Mouse (Mus musculus): ENCODE measurements around the gene Gstt1. TPM values are rescaled to one million over a fixed set of nuclear protein-coding genes. Genes with fewer than 3 reads are reported as not detected.
"Not testable (repeated sequence)": the region's sequence is repeated elsewhere in the genome, so short reads cannot be mapped to it uniquely, and the experiment has no call there.

Gene Gstt1
- polyA plus RNA-seq, 1 experiment = not detected

DNA sequence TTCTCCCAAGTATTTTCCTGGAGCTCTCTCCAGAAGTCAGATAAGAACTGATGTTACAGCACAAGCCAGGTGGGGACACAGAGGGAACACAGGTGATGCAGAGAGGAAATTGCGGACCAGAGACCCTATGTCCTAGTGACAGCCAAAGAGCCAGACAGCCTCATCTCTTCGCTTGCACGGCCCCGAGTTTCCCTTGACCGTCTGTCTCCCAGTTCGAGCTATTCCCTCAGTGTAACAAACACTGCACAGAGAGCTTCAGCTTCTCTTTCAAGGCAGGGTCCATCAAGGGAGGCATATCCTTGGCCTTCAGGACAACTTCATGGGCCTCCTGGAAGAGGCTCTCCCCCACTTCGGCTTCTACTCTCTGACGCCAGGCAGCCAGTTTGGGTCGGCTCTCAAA, 23.8 kb downstream of the Gstt1 start:
- WGBS = 88% methylated on average over 9 of the region's 9 CpGs
- H3K4me3 ChIP-seq (ENCODE audit: insufficient read depth, low read depth, low read length) = no peak overlapping the region
- TF ChIP-seq POLR2A (IDR thresholded peaks at IDR 0.05; ENCODE audit: insufficient read depth, low read depth, low read length) (no peak), CTCF (IDR thresholded peaks at IDR 0.05; ENCODE audit: insufficient read depth, low read depth, low read length) (no peak)
- no peak overlapping the region for H3K27ac ChIP-seq (ENCODE audit: insufficient read depth, low read depth, low read length)
- peaks cover 8% of the 10 kb centered on the region for H3K4me1 ChIP-seq (ENCODE audit: control insufficient read depth, insufficient read depth, low read length)

DNA sequence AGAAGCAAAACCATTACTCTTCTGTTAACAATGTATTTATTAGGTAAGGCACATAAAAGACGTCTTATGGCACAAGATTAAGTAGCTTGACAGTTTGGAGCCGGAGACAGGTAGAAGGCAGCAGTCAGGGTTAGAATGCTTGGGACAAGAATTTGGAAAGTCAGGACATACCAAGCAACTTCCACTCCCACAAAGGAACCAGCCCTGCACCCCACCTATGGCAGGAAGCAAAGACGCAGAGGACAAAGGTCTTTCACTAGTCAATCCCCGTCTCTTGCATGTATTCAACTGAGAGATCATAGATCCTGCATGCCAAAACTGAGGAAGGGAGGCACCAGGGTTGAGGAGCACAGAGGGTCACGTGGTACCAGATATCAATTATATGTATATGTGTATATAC, 24.3 kb downstream of the Gstt1 start:
- WGBS = 91% methylated on average over 5 of the region's 5 CpGs
- TF ChIP-seq CTCF (IDR thresholded peaks at IDR 0.05; ENCODE audit: insufficient read depth, low read depth, low read length) (no peak), POLR2A (IDR thresholded peaks at IDR 0.05; ENCODE audit: insufficient read depth, low read depth, low read length) (no peak)
- Histone ChIP-seq H3K4me1 (ENCODE audit: control insufficient read depth, insufficient read depth, low read length) (peaks cover 8% of the 10 kb centered on the region), H3K4me3 (ENCODE audit: insufficient read depth, low read depth, low read length) (no peak overlapping the region), H3K27ac (ENCODE audit: insufficient read depth, low read depth, low read length) (no peak overlapping the region)

DNA sequence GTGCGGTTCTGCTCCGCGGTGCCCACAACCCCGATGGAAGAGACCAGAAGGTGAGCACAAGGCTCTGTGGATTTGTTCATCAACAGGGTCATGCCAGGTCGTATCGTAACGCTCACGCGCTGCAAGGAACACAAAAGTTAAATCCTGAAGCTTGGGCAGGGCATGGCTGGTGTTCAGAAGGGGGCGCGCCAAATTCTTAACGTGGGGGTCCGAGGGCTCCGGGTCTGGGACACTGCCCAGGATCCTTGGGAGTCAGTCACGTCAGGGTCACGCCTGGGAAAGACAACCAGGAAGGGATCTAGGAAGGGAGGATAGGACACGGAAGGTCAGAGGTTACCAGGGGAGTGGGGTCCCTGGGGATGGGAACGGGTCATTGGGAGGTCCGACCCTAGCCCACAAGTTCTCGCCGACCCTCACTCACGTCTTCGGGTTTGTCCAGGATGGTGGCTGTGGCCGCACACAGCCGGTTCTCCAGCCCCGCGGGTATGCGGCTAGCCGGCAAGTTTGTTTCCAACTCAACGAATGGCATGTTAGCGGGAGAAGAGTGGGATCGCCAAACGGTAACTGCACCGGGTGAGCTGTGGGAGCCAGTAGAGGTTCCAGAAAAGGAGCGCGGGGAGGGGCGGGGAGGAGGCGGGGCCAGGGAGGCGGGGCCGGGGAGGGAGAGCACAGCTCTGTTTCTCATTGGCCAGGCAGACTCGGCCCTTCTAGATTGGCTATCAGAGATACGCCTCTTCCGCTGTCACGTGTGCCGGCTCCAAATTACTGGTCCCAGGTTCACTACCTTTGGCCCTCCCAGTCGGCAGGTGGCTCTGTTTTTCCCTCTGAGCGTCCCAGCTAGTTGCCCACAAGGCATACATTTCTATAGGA, 25.4 kb downstream of the Gstt1 start, which contains the start of gene Ddt:
Gene Ddt (minus strand): TSS at position 620 of the 870 bp plus-strand sequence.
- Histone ChIP-seq H3K4me3 (ENCODE audit: insufficient read depth, low read depth, low read length) (peak within 1 kb of the TSS; percentile 69), H3K27ac (ENCODE audit: insufficient read depth, low read depth, low read length) (no peak within 1 kb of the TSS), H3K4me1 (ENCODE audit: control insufficient read depth, insufficient read depth, low read length) (peaks cover 8% of the 10 kb centered on the region)
- WGBS = under 1% methylated on average over 47 of the region's 47 CpGs
- TF ChIP-seq POLR2A (IDR thresholded peaks at IDR 0.05; ENCODE audit: insufficient read depth, low read depth, low read length) (no peak), CTCF (IDR thresholded peaks at IDR 0.05; ENCODE audit: insufficient read depth, low read depth, low read length) (no peak)

DNA sequence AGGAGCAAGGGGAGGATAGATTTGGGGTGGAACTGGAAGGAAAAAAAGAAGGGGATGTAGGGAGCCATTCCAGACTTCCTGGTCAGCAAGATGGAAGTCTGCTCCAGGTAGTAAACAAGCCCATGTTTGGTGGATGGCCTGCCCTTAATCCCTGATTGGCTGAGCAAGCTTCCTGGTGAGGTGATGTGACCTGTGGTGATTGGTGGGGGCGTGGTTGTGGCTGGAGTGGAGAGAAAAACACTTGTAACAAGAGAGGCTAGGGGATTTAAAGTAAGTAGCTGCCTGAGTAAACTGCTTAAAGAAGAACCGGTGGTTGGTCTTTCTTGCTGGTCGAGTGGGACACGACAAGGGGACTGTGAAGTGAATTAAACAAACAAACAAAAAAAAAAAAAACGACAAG, 30.6 kb downstream of the Gstt1 start:
- WGBS = 35% methylated on average over 5 of the region's 5 CpGs
- H3K4me1 ChIP-seq (ENCODE audit: control insufficient read depth, insufficient read depth, low read length); H3K27ac ChIP-seq (ENCODE audit: insufficient read depth, low read depth, low read length); H3K4me3 ChIP-seq (ENCODE audit: insufficient read depth, low read depth, low read length): not testable (repeated sequence)

DNA sequence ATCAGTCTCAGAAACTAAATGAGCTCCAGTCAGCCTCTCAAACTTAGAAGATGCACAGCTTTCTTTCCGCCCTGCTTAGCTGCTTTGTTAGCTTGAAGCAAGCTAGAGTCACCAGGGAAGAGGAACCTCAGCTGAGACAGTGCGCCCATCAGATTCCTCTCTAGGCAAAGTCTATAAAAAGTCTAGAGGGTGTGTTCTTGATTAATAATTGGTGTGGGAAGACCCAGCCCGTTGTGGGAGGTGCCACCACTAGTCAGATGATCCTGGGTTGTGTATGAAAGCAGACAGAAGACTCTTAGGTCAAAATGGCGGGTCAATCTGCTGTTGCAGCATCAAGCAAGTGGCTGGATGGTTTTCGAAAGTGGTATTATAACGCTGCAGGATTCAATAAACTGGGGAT, 31.5 kb downstream of the Gstt1 start:
- Histone ChIP-seq H3K4me3 (ENCODE audit: insufficient read depth, low read depth, low read length) (no peak overlapping the region), H3K4me1 (ENCODE audit: control insufficient read depth, insufficient read depth, low read length) (peaks cover 2% of the 10 kb centered on the region; the same call in 1 of the 2 replicates), H3K27ac (ENCODE audit: insufficient read depth, low read depth, low read length) (no peak overlapping the region)
- WGBS = 84% methylated on average over 6 of the region's 6 CpGs
- TF ChIP-seq CTCF (IDR thresholded peaks at IDR 0.05; ENCODE audit: insufficient read depth, low read depth, low read length) = no peak
- no peak for TF ChIP-seq POLR2A (IDR thresholded peaks at IDR 0.05; ENCODE audit: insufficient read depth, low read depth, low read length)

DNA sequence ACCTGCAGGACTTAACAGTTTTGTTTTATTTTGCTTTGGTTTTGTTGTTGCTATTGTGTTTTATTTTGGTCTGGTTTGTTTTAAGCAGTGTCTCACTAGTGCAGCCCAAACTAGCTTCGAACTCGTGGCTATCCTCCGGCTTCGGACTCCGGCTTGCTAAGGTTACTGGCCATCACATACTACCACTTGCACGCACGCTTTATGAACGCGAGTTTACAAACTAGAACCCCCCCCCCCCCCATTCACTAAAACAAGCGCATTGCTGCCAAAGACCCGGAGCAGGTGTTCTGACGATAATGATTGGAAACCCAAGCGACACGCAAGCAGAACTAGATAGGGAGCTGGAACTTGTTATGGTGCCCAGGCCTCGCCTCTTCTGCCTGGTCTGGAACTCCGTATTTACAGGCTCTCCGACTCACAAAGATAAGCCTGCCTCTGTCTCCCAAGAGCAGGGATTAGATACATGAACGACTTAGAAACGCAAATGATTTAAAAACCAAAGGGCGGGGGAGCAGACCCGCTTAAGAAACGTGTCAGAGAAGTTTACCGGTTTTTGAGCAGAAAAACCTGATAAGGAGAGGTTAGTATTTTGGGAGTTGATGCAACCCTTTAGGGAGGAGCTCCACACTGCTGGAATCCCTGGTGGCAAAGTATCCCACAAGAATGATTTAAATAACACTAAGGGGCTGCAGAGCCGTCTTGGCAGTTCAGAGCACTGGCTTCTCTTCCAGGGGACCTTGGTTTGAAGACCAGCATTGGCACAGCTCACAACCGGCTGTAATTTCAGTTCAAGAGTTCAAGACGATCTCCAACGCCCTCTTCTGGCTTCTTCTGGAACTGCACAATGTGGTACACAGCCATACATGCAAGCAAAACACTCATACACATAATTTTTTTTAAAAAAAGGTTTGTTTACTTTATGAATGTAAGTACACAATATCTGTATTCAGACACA, 33.6 kb downstream of the Gstt1 start:
- Histone ChIP-seq H3K27ac (ENCODE audit: insufficient read depth, low read depth, low read length) (peak overlapping the region; percentile 47; the same call in 1 of the 2 replicates), H3K4me3 (ENCODE audit: insufficient read depth, low read depth, low read length) (peak overlapping the region; percentile 65), H3K4me1 (ENCODE audit: control insufficient read depth, insufficient read depth, low read length) (peaks cover 5% of the 10 kb centered on the region)
- under 1% methylated on average over 27 of the region's 27 CpGs for WGBS
- TF ChIP-seq CTCF (IDR thresholded peaks at IDR 0.05; ENCODE audit: insufficient read depth, low read depth, low read length) (peak; percentile 69; the same call in 1 of the 2 replicates), POLR2A (IDR thresholded peaks at IDR 0.05; ENCODE audit: insufficient read depth, low read depth, low read length) (no peak)

DNA sequence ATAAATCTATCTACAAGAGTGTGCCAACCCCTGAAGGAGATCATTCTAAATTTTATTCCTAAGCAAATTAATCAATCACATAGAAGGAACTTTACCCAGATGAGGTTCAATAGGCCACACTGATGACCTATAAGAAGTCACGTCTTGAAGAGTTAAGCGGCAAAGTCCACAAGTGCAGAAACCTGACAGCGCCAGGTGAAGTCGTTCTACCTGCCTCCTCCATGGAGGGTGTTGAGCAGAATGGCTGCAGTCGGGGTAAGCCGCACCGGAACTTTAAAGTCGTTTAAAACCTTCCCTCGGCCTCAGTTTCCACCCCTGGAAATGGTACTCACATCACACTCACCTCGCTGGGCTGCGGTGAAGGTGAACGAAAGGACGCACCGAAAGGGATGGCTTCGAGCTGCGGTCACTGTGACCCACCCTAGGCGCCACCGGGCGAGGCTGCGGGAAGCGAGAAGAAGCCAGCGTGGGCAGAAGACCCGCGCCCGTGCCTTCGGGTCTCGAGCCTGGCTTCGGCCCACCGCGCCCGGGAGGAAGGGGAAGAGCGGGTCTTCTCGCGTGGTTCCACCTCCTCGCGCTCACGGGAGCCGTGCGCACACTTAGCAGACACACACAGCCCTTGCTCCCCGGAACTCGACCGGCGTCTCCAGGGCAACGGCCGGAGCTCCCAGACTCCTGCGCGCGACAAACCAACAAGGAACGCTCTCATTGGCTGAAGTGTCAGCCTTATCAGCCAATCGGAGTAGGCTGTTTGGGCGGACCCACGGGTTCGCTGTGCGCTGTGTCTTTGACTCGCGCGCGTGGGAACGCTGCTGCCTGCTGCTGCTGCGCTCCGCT, 34.5 kb downstream of the Gstt1 start, which contains the start of gene Cabin1:
Gene Cabin1 (minus strand): TSS at position 660 of the 837 bp plus-strand sequence.
- peak within 1 kb of the TSS; percentile 65 for H3K4me3 ChIP-seq (ENCODE audit: insufficient read depth, low read depth, low read length)
- under 1% methylated on average over 61 of the region's 61 CpGs for WGBS
- peak within 1 kb of the TSS; percentile 47 for H3K27ac ChIP-seq (ENCODE audit: insufficient read depth, low read depth, low read length)
- TF ChIP-seq CTCF (IDR thresholded peaks at IDR 0.05; ENCODE audit: insufficient read depth, low read depth, low read length) = no peak
- peak; percentile 89 for TF ChIP-seq POLR2A (IDR thresholded peaks at IDR 0.05; ENCODE audit: insufficient read depth, low read depth, low read length)
- peaks cover 5% of the 10 kb centered on the region for H3K4me1 ChIP-seq (ENCODE audit: control insufficient read depth, insufficient read depth, low read length)

DNA sequence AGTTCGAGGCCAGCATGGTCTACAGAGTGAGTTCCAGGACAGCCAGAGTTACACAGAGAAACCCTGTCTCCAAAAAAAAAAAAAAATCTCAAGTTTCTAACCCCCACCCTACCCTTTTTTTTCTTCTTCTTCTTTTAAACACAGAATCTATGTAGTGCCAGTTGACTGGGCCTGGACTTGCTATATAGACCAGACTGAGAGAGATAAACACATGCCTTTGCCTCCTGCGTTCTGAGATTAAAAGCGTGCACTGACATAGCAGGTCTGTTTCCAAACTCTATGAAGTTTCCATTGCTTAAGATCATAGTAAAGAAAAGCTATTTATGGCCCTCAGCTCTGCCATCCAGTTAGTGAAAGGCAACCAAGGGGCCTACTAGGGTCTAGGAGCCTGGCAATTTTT, 36.0 kb downstream of the Gstt1 start:
- H3K27ac ChIP-seq (ENCODE audit: insufficient read depth, low read depth, low read length) = no peak overlapping the region
- no peak overlapping the region for H3K4me3 ChIP-seq (ENCODE audit: insufficient read depth, low read depth, low read length)
- TF ChIP-seq POLR2A (IDR thresholded peaks at IDR 0.05; ENCODE audit: insufficient read depth, low read depth, low read length) (no peak), CTCF (IDR thresholded peaks at IDR 0.05; ENCODE audit: insufficient read depth, low read depth, low read length) (no peak)
- H3K4me1 ChIP-seq (ENCODE audit: control insufficient read depth, insufficient read depth, low read length) = peaks cover 5% of the 10 kb centered on the region
- WGBS = 93% methylated on average over 3 of the region's 3 CpGs
